Mouse (Mus musculus) ES-E14 (cell line): ENCODE results near the gene Rcsd1. TPM values are rescaled to one million over a fixed set of nuclear protein-coding genes. Genes with fewer than 3 reads are reported as not detected.
A peak's percentile ranks its signal among the peaks of the same experiment; 100 is the strongest.

ENCODE experiments used
- DNase-seq: peaks from one replicate; pipeline ENCODE4 v3.0.0-alpha.2; 2013; ENCODE audit warnings: low read depth, low spot score
- H3K27ac ChIP-seq: 2 replicates; pipeline ENCODE4 v1.5.1; 2012; ENCODE audit warnings: low read depth, mild to moderate bottlenecking, low read length, moderate library complexity, mixed read lengths; ENCODE audit not compliant: poor library complexity, insufficient read depth, severe bottlenecking
- H3K36me3 ChIP-seq: 2 replicates; pipeline ENCODE4 v1.6.1; 2012; ENCODE audit warnings: mild to moderate bottlenecking, low read length, moderate library complexity, mixed read lengths; ENCODE audit not compliant: control insufficient read depth, poor library complexity, insufficient read depth, severe bottlenecking
- H3K4me1 ChIP-seq, 2 experiments: fragments of 150-350 bp in 1 of 2; sonication (generic) in 1 of 2; 2 replicates each; pipeline ENCODE4 v1.6.1; 2012; ENCODE audit warnings: low read length in 2 of 2, mild to moderate bottlenecking in 1 of 2, mixed read lengths in 1 of 2; ENCODE audit not compliant: control insufficient read depth in 2 of 2, insufficient read depth in 2 of 2, poor library complexity in 1 of 2
- H3K4me3 ChIP-seq, 2 experiments: fragments of 150-350 bp in 1 of 2; sonication (generic) in 1 of 2; 2 replicates each; pipeline ENCODE4 v1.5.1; 2012; ENCODE audit warnings: low read length in 2 of 2, low read depth in 1 of 2, mild to moderate bottlenecking in 1 of 2, mixed read lengths in 1 of 2; ENCODE audit not compliant: insufficient read depth in 1 of 2, poor library complexity in 1 of 2, severe bottlenecking in 1 of 2
- H3K9ac ChIP-seq: 2 replicates; pipeline ENCODE4 v1.6.1; 2012; ENCODE audit warnings: low read depth, mild to moderate bottlenecking, low read length, mixed read lengths; ENCODE audit not compliant: poor library complexity, insufficient read depth, severe bottlenecking
- H3K9me3 ChIP-seq: fragments of 150-350 bp; sonication (generic); 2 replicates; pipeline ENCODE4 v1.6.1; 2012; ENCODE audit warnings: low read depth, mild to moderate bottlenecking, low read length; ENCODE audit not compliant: control insufficient read depth, insufficient read depth
- CHD2 ChIP-seq: IDR thresholded peaks from 2 replicates; pipeline ENCODE4 v1.6.1; 2014; ENCODE audit warnings: mild to moderate bottlenecking, low read depth, low read length, inconsistent platforms
- HCFC1 ChIP-seq: IDR thresholded peaks from 2 replicates; pipeline ENCODE4 v1.6.1; 2012; ENCODE audit warnings: low read length, inconsistent platforms, borderline replicate concordance; ENCODE audit not compliant: insufficient read depth
- MAFK ChIP-seq: IDR thresholded peaks from 2 replicates; pipeline ENCODE4 v1.6.1; 2014; ENCODE audit warnings: mild to moderate bottlenecking, low read depth, low read length, inconsistent platforms; ENCODE audit not compliant: insufficient read depth
- ZC3H11A ChIP-seq: IDR thresholded peaks from 2 replicates; pipeline ENCODE4 v1.6.1; 2012; ENCODE audit warnings: low read depth, mild to moderate bottlenecking, inconsistent platforms, low read length, borderline replicate concordance
- ZNF384 ChIP-seq: IDR thresholded peaks from 2 replicates; pipeline ENCODE4 v1.6.1; 2012; ENCODE audit warnings: low read depth, low read length, inconsistent platforms
- in situ Hi-C, 2 experiments: fragments of 600-800 bp; cut with MboI; formaldehyde crosslinking; loops; one replicate each; pipeline ENCODE4 v1.15.1; 2025; ENCODE audit warnings: low sequenced_read_pairs in 2 of 2, inconsistent platforms in 1 of 2; ENCODE audit not compliant: unreplicated experiment in 2 of 2
- total RNA-seq: library from RNA; depleted of rRNA; stranded (reverse); fragments of 300-350 nt; gene quantifications from 2 replicates; pipeline ENCODE4 v1.2.3, GENCODE M21; 2012

Rcsd1 gene
- total RNA-seq, 1 experiment: 5.4 TPM

- DNase-seq: no peak
- peaks cover 3% of the 10 kb centered on the region; the same call in 1 of the 2 replicates for H3K36me3 ChIP-seq
- in situ Hi-C loops: no loop called here
- TF ChIP-seq CHD2 (no peak), ZC3H11A (no peak)
- H3K9ac ChIP-seq: no peak overlapping the region
- peaks cover 3 to 8% of the 10 kb centered on the region in 2 experiments; a peak in 2 of 4 replicates for H3K4me1 ChIP-seq
- no peak overlapping the region for H3K4me3 ChIP-seq
- H3K27ac ChIP-seq: no peak overlapping the region
- no peaks in the 10 kb centered on the region for H3K9me3 ChIP-seq
Measured at GRCm38 (mm10) chr1:165625058-165625457, 84.5 kb downstream of the Rcsd1 start.

GRCm38 (mm10) chr1:165618201-165618624 is 91.3 kb downstream of the Rcsd1 start:
- no peak for DNase-seq
- H3K36me3 ChIP-seq: peaks cover 5% of the 10 kb centered on the region; the same call in 1 of the 2 replicates

DNA sequence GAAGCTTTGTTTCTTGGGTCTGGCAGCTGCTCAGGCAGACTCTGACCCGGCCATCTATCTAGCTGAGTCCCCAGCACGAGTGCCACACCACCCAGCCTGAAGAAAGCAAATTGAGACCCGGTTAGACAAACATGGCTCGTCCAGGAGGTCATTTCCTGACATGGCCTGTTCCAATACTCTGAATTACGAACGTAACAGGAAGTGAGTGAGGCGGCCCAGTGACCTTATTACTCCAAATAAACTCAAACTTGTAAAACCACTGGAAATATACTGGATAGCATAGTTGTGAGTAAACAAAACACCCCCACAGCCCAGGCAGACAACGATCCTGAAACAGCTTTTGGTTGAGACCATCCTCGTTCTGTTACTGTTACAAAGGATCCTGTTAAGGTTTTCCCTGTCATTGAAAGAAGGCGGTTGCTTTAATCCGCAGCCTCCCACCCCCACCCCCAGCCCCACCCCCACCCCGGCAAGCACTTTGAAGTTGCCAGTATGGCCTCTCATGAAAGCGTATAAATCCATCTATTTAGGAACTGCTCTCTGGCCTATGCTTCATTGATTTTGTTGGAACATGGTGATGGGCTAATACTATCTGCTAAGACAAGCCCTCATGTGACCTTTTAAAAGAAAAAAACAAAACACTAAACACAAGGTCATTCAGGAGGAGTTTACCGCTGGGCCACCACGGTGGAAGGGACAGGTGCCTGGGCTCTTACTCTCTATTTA is 92.2 kb downstream of the Rcsd1 start:
- TF ChIP-seq HCFC1: no peak
- no peak for TF ChIP-seq MAFK
- TF ChIP-seq ZNF384: no peak
- no peak for TF ChIP-seq ZC3H11A
- no peak for TF ChIP-seq CHD2
- H3K27ac ChIP-seq: no peak overlapping the region; the same call in 1 of the 2 replicates
- no peaks in the 10 kb centered on the region for H3K9me3 ChIP-seq
- H3K36me3 ChIP-seq: peaks cover 3% of the 10 kb centered on the region; the same call in 1 of the 2 replicates
- peaks cover 11 to 28% of the 10 kb centered on the region in 2 experiments for H3K4me1 ChIP-seq
- in situ Hi-C loops: no loop called here
- no peak overlapping the region; a peak in 1 of 4 replicates for H3K4me3 ChIP-seq
- peak overlapping the region; percentile 11; the same call in 1 of the 2 replicates for H3K9ac ChIP-seq
- DNase-seq: no peak

More at GRCm38 (mm10) chr1:165618201-165618624, 91.3 kb downstream of the Rcsd1 start:
- Histone ChIP-seq H3K27ac (no peak overlapping the region), H3K4me1 (peaks cover 11 to 26% of the 10 kb centered on the region in 2 experiments), H3K9me3 (no peaks in the 10 kb centered on the region), H3K4me3 (no peak overlapping the region), H3K9ac (no peak overlapping the region)
- in situ Hi-C loops: no loop called here
- no peak for TF ChIP-seq HCFC1
- TF ChIP-seq ZC3H11A: no peak
- no peak for TF ChIP-seq ZNF384
- TF ChIP-seq MAFK: no peak
- TF ChIP-seq CHD2: no peak

DNA sequence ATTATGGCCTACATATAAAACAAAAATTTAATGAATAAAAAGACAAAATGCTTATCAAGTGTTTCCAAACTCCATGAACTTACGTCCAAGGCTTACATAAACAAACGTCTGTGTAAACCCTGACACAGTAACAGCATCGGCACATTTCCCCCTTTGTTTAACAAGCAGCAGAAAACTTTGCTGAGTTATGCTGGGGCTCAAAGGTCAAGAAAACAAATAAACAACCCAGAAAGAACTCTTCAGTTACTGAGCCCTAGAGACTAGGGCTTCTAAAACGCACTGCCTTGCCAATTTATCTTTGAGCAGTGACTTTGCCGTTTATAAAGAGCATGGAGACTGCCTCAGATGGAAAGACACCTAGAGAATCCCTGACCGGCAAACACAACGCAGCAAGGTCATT is 92.9 kb downstream of the Rcsd1 start:
- peaks cover 3% of the 10 kb centered on the region; the same call in 1 of the 2 replicates for H3K36me3 ChIP-seq
- no peak for TF ChIP-seq MAFK
- no peak overlapping the region for H3K27ac ChIP-seq
- no peak overlapping the region for H3K9ac ChIP-seq
- DNase-seq: no peak
- in situ Hi-C loops: no loop called here
- peaks cover 11 to 31% of the 10 kb centered on the region in 2 experiments for H3K4me1 ChIP-seq
- no peaks in the 10 kb centered on the region for H3K9me3 ChIP-seq
- no peak overlapping the region for H3K4me3 ChIP-seq
